Mouse (Mus musculus) olfactory bulb, adult 2 months (tissue): ENCODE data around the gene Rgs7.

Experiments
- CTCF ChIP-seq: fragments of 200-500 bp; IDR thresholded peaks from 2 replicates; pipeline ENCODE4 v1.5.1; 2012; ENCODE audit warnings: low read depth, mild to moderate bottlenecking, low read length, moderate library complexity; ENCODE audit not compliant: insufficient read depth
- POLR2A ChIP-seq: fragments of 200-500 bp; IDR thresholded peaks from 2 replicates; pipeline ENCODE4 v1.6.1; 2012; ENCODE audit warnings: mild to moderate bottlenecking, low read depth, low read length, moderate library complexity; ENCODE audit not compliant: insufficient read depth

- TF ChIP-seq POLR2A (no peak), CTCF (no peak)
Observed at GRCm38 (mm10) chr1:175299603-175300397, 192.5 kb downstream of the Rgs7 start.
